23 mouse cellular contexts compared by ENCODE assay signal in the genomic region with DNA sequence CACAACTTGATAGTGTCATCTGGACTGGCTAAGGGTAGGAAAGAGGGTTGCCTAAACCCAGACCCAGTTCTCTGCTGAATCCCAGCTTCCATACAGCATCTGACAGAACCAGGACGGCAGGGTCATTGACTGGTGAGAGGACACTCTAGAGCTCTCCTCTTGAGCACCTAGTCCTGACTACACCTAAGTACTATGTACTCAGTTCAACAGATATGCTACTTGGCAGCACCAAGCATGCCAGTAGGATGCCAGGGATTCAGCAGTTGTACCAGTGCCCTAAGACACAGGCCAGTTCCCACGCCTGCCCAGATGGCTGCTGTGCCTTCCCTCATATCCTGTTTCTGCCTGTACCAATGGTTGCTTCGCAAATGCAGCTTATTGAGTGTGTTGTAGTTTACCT. TPM values are rescaled to one million over a fixed set of nuclear protein-coding genes. Genes with fewer than 3 reads are reported as not detected.
"Had no signal": no experiment of that assay in that cellular context is flagged by ENCODE, and none has a peak within 500 bp of the region (broad histone marks: within the 10 kb centered on the region; RNA-seq: fewer than 3 reads in every experiment).

No protein-coding gene starts in this region.

- H3K9me3 ChIP-seq: heart, embryonic 12.5 days; hindbrain, embryonic 13.5 days; hindbrain, embryonic 15.5 days; kidney, embryonic 15.5 days; limb, embryonic 10.5 days; limb, embryonic 12.5 days; liver, embryonic 12.5 days had no signal

- DNase-seq: forebrain, postnatal 0 days; gastrocnemius, postnatal 14 days; gastrocnemius, postnatal 36 days; kidney, adult 11 months; kidney, adult 2 months; kidney, adult 9 months; kidney, postnatal 14 days; kidney, postnatal 36 days; layer of hippocampus, adult 9-11 months; layer of hippocampus, postnatal 36 days; liver had no signal

- H3K27ac ChIP-seq: hindbrain, embryonic 13.5 days; hindbrain, embryonic 15.5 days; hindbrain, postnatal 0 days; kidney, embryonic 15.5 days; kidney, postnatal 0 days; limb, embryonic 10.5 days; limb, embryonic 12.5 days; liver, embryonic 12.5 days; liver, embryonic 14.5 days had no signal

- H3K36me3 ChIP-seq: hindbrain, embryonic 15.5 days had no signal

- H3K27me3 ChIP-seq: heart, embryonic 12.5 days; hindbrain, embryonic 13.5 days; hindbrain, embryonic 15.5 days; kidney, embryonic 15.5 days; limb, embryonic 12.5 days; liver, embryonic 12.5 days had no signal

- H3K4me3 ChIP-seq: heart, embryonic 12.5 days; hindbrain, embryonic 13.5 days; hindbrain, embryonic 15.5 days; kidney, embryonic 15.5 days; limb, embryonic 10.5 days; limb, embryonic 12.5 days; liver, embryonic 12.5 days had no signal

- H3K4me2 ChIP-seq: heart, embryonic 12.5 days; hindbrain, embryonic 13.5 days; hindbrain, embryonic 15.5 days; kidney, embryonic 15.5 days; limb, embryonic 12.5 days; liver, embryonic 12.5 days had no signal

- H3K4me1 ChIP-seq: heart, embryonic 12.5 days; hindbrain, embryonic 15.5 days; limb, embryonic 10.5 days; limb, embryonic 12.5 days; liver, embryonic 12.5 days had no signal

- ATAC-seq: forebrain, postnatal 0 days; hindbrain, postnatal 0 days; intestine, embryonic 16.5 days; liver, embryonic 12.5 days had no signal

- H3K9ac ChIP-seq: forebrain, postnatal 0 days; heart, embryonic 12.5 days; hindbrain, embryonic 13.5 days; hindbrain, embryonic 15.5 days; kidney, embryonic 15.5 days; limb, embryonic 12.5 days; liver, embryonic 12.5 days; liver, embryonic 14.5 days had no signal

RNA-seq across cellular contexts. Expression of a gene that starts 34.5 kb away (rescaled TPM):
- total RNA-seq: hematopoietic stem cell, adult 5-6 weeks had no signal
